Mouse (Mus musculus) embryonic facial prominence, embryonic 11.5 days (tissue): Measurements from ENCODE around the gene Sipa1l2. TPM values are rescaled to one million over a fixed set of nuclear protein-coding genes. Genes with fewer than 3 reads are reported as not detected.

ENCODE experiments used
- ATAC-seq: fragments of 200-750 bp; cut with Nextera tagmentation; replicated peaks from 2 replicates; pipeline ENCODE4 v1.8.0; 2017; ENCODE audit warnings: low read depth; ENCODE audit not compliant: insufficient number of reproducible peaks, low FRiP score, low TSS enrichment
- DNase-seq: peaks from one replicate; pipeline ENCODE4 v3.0.0-alpha.2; 2015; ENCODE audit warnings: low spot score
- H3K27ac ChIP-seq: fragments of 300-500 bp; sonication (generic); replicated peaks from 2 replicates; pipeline ENCODE4 v1.5.1; 2014; ENCODE audit warnings: mild to moderate bottlenecking, low read depth, low read length, control low read depth
- H3K27me3 ChIP-seq: fragments of 300-500 bp; sonication (generic); 2 replicates; pipeline ENCODE4 v1.6.1; 2014; ENCODE audit warnings: mild to moderate bottlenecking, low read length, moderate library complexity, mixed read lengths; ENCODE audit not compliant: control insufficient read depth, insufficient read depth
- H3K36me3 ChIP-seq: fragments of 300-500 bp; sonication (generic); replicated peaks from 2 replicates; pipeline ENCODE4 v1.6.1; 2014; ENCODE audit warnings: low read depth, mild to moderate bottlenecking, low read length, moderate library complexity, mixed read lengths; ENCODE audit not compliant: control insufficient read depth, insufficient read depth
- H3K4me1 ChIP-seq: fragments of 300-500 bp; sonication (generic); 2 replicates; pipeline ENCODE4 v1.6.1; 2014; ENCODE audit warnings: low read length, mixed read lengths; ENCODE audit not compliant: control insufficient read depth, insufficient read depth
- H3K4me2 ChIP-seq: fragments of 300-500 bp; sonication (generic); 2 replicates; pipeline ENCODE4 v1.6.1; 2014; ENCODE audit warnings: low read depth, mild to moderate bottlenecking, control low read depth, low read length, moderate library complexity
- H3K4me3 ChIP-seq: fragments of 300-500 bp; sonication (generic); 2 replicates; pipeline ENCODE4 v1.5.1; 2014; ENCODE audit warnings: low read depth, low read length, control low read depth
- H3K9ac ChIP-seq: fragments of 300-500 bp; sonication (generic); replicated peaks from 2 replicates; pipeline ENCODE4 v1.6.1; 2014; ENCODE audit warnings: mild to moderate bottlenecking, control low read depth, low read length
- H3K9me3 ChIP-seq: fragments of 300-500 bp; sonication (generic); replicated peaks from 2 replicates; pipeline ENCODE4 v1.6.1; 2016; ENCODE audit warnings: mild to moderate bottlenecking, low read length, inconsistent platforms, mixed read lengths; ENCODE audit not compliant: control insufficient read depth
- WGBS: fragments of 180-500 bp; shearing (Covaris S2); extraction: QIAGEN DNeasy Blood & Tissue Kit; methylation state at CpG from one replicate; pipeline ENCODE4 v1.1.7; 2014; 5-methylcytosine and 5-hydroxymethylcytosine counted together
- polyA plus RNA-seq: library from polyadenylated mRNA; unstranded; fragments of >200 nt; fragmentation: Nextera tagmentation; extraction: Ambion mirVana; gene quantifications from 2 replicates; pipeline ENCODE4 v1.2.1, GENCODE M21; 2014

Sipa1l2 gene
- polyA plus RNA-seq, 1 experiment from 2014 or later = 9.4 TPM

GRCm38 (mm10) chr8:125391685-125392084 lies 177.9 kb downstream of the Sipa1l2 start:
- no peaks in the 10 kb centered on the region for H3K4me1 ChIP-seq
- no peak overlapping the region for H3K27ac ChIP-seq
- H3K4me3 ChIP-seq = no peak overlapping the region
- no peaks in the 10 kb centered on the region for H3K9me3 ChIP-seq
- no peak overlapping the region for H3K9ac ChIP-seq
- no peak overlapping the region for H3K4me2 ChIP-seq
- H3K27me3 ChIP-seq = no peaks in the 10 kb centered on the region
- no peak for DNase-seq
- H3K36me3 ChIP-seq = no peaks in the 10 kb centered on the region
- ATAC-seq = no peak
- WGBS = 52% methylated on average over 7 of the region's 7 CpGs

GRCm38 (mm10) chr8:125391271-125391670 lies 178.3 kb downstream of the Sipa1l2 start:
- no peaks in the 10 kb centered on the region for H3K9me3 ChIP-seq

GRCm38 (mm10) chr8:125390506-125390895 lies 179.1 kb downstream of the Sipa1l2 start:
- Histone ChIP-seq H3K4me2 (no peak overlapping the region), H3K4me1 (peaks cover 6% of the 10 kb centered on the region; the same call in 1 of the 2 replicates), H3K4me3 (no peak overlapping the region), H3K27ac (no peak overlapping the region), H3K9ac (no peak overlapping the region; the same call in 1 of the 2 replicates), H3K27me3 (no peaks in the 10 kb centered on the region), H3K36me3 (no peaks in the 10 kb centered on the region), H3K9me3 (no peaks in the 10 kb centered on the region)
- 76% methylated on average over 6 of the region's 6 CpGs for WGBS
- ATAC-seq (no peak), DNase-seq (no peak)

More at GRCm38 (mm10) chr8:125391271-125391670, 178.3 kb downstream of the Sipa1l2 start:
- Histone ChIP-seq H3K4me3 (no peak overlapping the region), H3K27me3 (no peaks in the 10 kb centered on the region), H3K4me1 (no peaks in the 10 kb centered on the region), H3K9ac (no peak overlapping the region), H3K4me2 (no peak overlapping the region), H3K36me3 (no peaks in the 10 kb centered on the region), H3K27ac (no peak overlapping the region)
- 75% methylated on average over 8 of the region's 8 CpGs for WGBS
- DNase-seq (no peak), ATAC-seq (no peak)

- Histone ChIP-seq H3K4me1 (peaks cover 9% of the 10 kb centered on the region), H3K27ac (no peak overlapping the region), H3K9me3 (no peaks in the 10 kb centered on the region), H3K27me3 (no peaks in the 10 kb centered on the region), H3K36me3 (no peaks in the 10 kb centered on the region), H3K4me3 (no peak overlapping the region), H3K4me2 (no peak overlapping the region), H3K9ac (no peak overlapping the region; the same call in 1 of the 2 replicates)
- 72% methylated on average over 13 of the region's 13 CpGs for WGBS
- no peak for ATAC-seq
- no peak for DNase-seq
Observed at GRCm38 (mm10) chr8:125389756-125390505, 179.7 kb downstream of the Sipa1l2 start.

- no peak overlapping the region for H3K9ac ChIP-seq
- no peaks in the 10 kb centered on the region for H3K9me3 ChIP-seq
- no peaks in the 10 kb centered on the region for H3K27me3 ChIP-seq
- WGBS = 81% methylated on average over 5 of the region's 5 CpGs
- H3K4me3 ChIP-seq = no peak overlapping the region
- no peak for ATAC-seq
- no peak overlapping the region for H3K27ac ChIP-seq
- peaks cover 9% of the 10 kb centered on the region for H3K4me1 ChIP-seq
- no peaks in the 10 kb centered on the region for H3K36me3 ChIP-seq
- DNase-seq = no peak
- no peak overlapping the region for H3K4me2 ChIP-seq
Observed at GRCm38 (mm10) chr8:125389280-125389679, 180.3 kb downstream of the Sipa1l2 start.

- H3K27me3 ChIP-seq = no peaks in the 10 kb centered on the region
- WGBS = 71% methylated on average over 13 of the region's 13 CpGs
- H3K4me3 ChIP-seq = no peak overlapping the region
- H3K4me1 ChIP-seq = peaks cover 9% of the 10 kb centered on the region
- no peaks in the 10 kb centered on the region for H3K9me3 ChIP-seq
- no peak overlapping the region for H3K27ac ChIP-seq
- no peak overlapping the region for H3K9ac ChIP-seq
- DNase-seq = no peak
- ATAC-seq = no peak
- H3K36me3 ChIP-seq = no peaks in the 10 kb centered on the region
- no peak overlapping the region for H3K4me2 ChIP-seq
Observed at GRCm38 (mm10) chr8:125388404-125389180, 181.0 kb downstream of the Sipa1l2 start.

GRCm38 (mm10) chr8:125385519-125386150 lies 184.0 kb downstream of the Sipa1l2 start:
- no peak overlapping the region for H3K4me3 ChIP-seq
- no peak overlapping the region for H3K4me2 ChIP-seq
- H3K4me1 ChIP-seq = peaks cover 9% of the 10 kb centered on the region
- H3K9me3 ChIP-seq = no peaks in the 10 kb centered on the region
- ATAC-seq = peak; percentile 73
- peak; percentile 59 for DNase-seq
- H3K27me3 ChIP-seq = no peaks in the 10 kb centered on the region
- no peak overlapping the region for H3K27ac ChIP-seq
- 25% methylated on average over 6 of the region's 6 CpGs for WGBS
- H3K9ac ChIP-seq = no peak overlapping the region
- no peaks in the 10 kb centered on the region for H3K36me3 ChIP-seq
